Mouse (Mus musculus) leukemia stem cell, adult 10-12 weeks (primary cell): ENCODE data around the gene H2-M11. TPM values are rescaled to one million over a fixed set of nuclear protein-coding genes. Genes with fewer than 3 reads are reported as not detected.

Experiments used
- polyA plus RNA-seq: library from polyadenylated mRNA; stranded (reverse); fragments of >175 nt; gene quantifications from 2 replicates; pipeline ENCODE4 v1.2.3, GENCODE M21; 2012; ENCODE audit warnings: low replicate concordance

The H2-M11 gene
- not detected in 2 replicates for polyA plus RNA-seq

GRCm38 (mm10) chr17:36546775-36547174, at the start of gene H2-M11:
Gene H2-M11 (plus strand): TSS chr17:36547075.

Other genes starting within 250 kb of the H2-M11 start
- not detected in 2 replicates for gene H2-M10.1, start 220.9 kb upstream of the H2-M11 start, polyA plus RNA-seq
- gene H2-M10.3, start 178.7 kb upstream of the H2-M11 start, polyA plus RNA-seq = not detected in 2 replicates
- not detected in 2 replicates for gene H2-M10.4, start 84.7 kb upstream of the H2-M11 start, polyA plus RNA-seq
- not detected in 2 replicates for gene H2-M9, start 95.6 kb downstream of the H2-M11 start, polyA plus RNA-seq
- not detected in 2 replicates for gene H2-M1, start 125.1 kb downstream of the H2-M11 start, polyA plus RNA-seq
- gene H2-M10.5, start 225.8 kb downstream of the H2-M11 start, polyA plus RNA-seq = not detected in 2 replicates